Mouse (Mus musculus): ENCODE measurements at regions not wholly inside any gene's neighbourhood (a gene's known extent, or its start where the extent isn't known, plus 50 kb on each side); places are given as distances from the start of the nearest gene placed in this dataset.
A peak's percentile ranks its signal among the peaks of the same experiment; 100 is the strongest.

DNA sequence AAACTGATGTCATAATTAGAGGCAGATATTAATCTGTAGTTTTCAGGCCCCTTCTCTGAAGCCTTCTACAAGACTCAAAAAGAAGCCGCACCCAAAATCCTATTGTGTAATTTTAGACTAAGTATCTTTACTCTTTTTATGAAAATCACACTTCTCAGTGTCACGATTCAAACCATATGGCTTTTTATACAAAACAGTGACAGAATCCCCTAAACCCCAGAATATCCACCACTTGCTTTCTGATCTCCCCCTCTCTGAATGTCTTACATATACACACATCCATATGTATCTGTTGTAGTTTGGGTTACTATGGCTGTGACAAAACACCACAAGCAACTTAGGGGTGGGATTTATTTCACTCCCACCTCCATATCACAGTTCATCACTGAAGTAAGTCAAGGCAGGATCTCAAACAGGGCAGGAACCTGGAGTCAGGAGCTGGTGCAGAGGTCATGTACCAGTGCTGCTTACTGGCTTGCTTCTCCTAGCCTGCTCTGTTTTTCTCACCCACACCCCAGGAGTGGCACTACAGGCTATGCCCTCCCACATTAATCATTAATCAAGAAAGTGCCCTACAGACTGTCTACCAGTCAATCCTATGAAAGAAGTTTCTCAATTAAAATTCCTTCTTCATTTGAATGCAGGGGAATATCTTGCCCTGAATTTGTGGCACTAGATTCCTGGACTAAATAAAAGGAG lies 59.3 kb upstream of the B3gat1 start:
- Histone ChIP-seq H3K4me3 (replicated peaks; ENCODE audit: insufficient read depth, low read depth, low read length) (no peak overlapping the region), H3K4me1 (ENCODE audit: control insufficient read depth, insufficient read depth, low read length) (no peaks in the 10 kb centered on the region), H3K27me3 (ENCODE audit: control insufficient read depth, insufficient read depth, low read length) (no peaks in the 10 kb centered on the region), H3K27ac (ENCODE audit: insufficient read depth, low read length) (no peak overlapping the region)
- whole genome bisulfite sequencing: 93% methylated on average over 2 of the region's 2 CpGs
- DNase-seq: no peak
- TF ChIP-seq CTCF (IDR thresholded peaks at IDR 0.05; ENCODE audit: borderline replicate concordance, insufficient read depth, low read depth, low read length) (no peak), POLR2A (IDR thresholded peaks at IDR 0.05; ENCODE audit: borderline replicate concordance, insufficient read depth, low read length) (no peak)

GRCm38 (mm10) chr9:26678288-26678687 lies 55.2 kb upstream of the B3gat1 start:
- H3K4me3 ChIP-seq (replicated peaks; ENCODE audit: insufficient read depth, low read depth, low read length): no peak overlapping the region
- TF ChIP-seq CTCF (IDR thresholded peaks at IDR 0.05; ENCODE audit: borderline replicate concordance, insufficient read depth, low read depth, low read length) (no peak), POLR2A (IDR thresholded peaks at IDR 0.05; ENCODE audit: borderline replicate concordance, insufficient read depth, low read length) (no peak)
- no peaks in the 10 kb centered on the region for H3K27me3 ChIP-seq (ENCODE audit: control insufficient read depth, insufficient read depth, low read length)
- H3K27ac ChIP-seq (ENCODE audit: insufficient read depth, low read length): no peak overlapping the region
- 26% methylated on average over 6 of the region's 6 CpGs for WGBS
- DNase-seq: peak in 1 of 2 experiments; percentile 15
- H3K4me1 ChIP-seq (ENCODE audit: control insufficient read depth, insufficient read depth, low read length): no peaks in the 10 kb centered on the region

GRCm38 (mm10) chr9:26681516-26681915 lies 52.0 kb upstream of the B3gat1 start:
- 78% methylated on average over 1 of the region's 1 CpGs for WGBS
- H3K27ac ChIP-seq (ENCODE audit: insufficient read depth, low read length): no peak overlapping the region
- no peaks in the 10 kb centered on the region for H3K27me3 ChIP-seq (ENCODE audit: control insufficient read depth, insufficient read depth, low read length)
- no peak overlapping the region for H3K4me3 ChIP-seq (replicated peaks; ENCODE audit: insufficient read depth, low read depth, low read length)
- TF ChIP-seq CTCF (IDR thresholded peaks at IDR 0.05; ENCODE audit: borderline replicate concordance, insufficient read depth, low read depth, low read length) (no peak), POLR2A (IDR thresholded peaks at IDR 0.05; ENCODE audit: borderline replicate concordance, insufficient read depth, low read length) (no peak)
- no peaks in the 10 kb centered on the region for H3K4me1 ChIP-seq (ENCODE audit: control insufficient read depth, insufficient read depth, low read length)
- DNase-seq: peak; percentile 19 to 53
